Mouse (Mus musculus): ENCODE data around the gene Defb11.
"Not testable (repeated sequence)": the region's sequence is repeated elsewhere in the genome, so short reads cannot be mapped to it uniquely, and the experiment has no call there.

Gene Defb11

GRCm38 (mm10) chr8:21906290-21906689, at the start of gene Defb11:
Gene Defb11 (minus strand): TSS chr8:21906412.
- not testable (repeated sequence) for DNase-seq

- DNase-seq = peak; percentile 4
Observed at GRCm38 (mm10) chr8:21955321-21955720, 49.1 kb upstream of the Defb11 start.

GRCm38 (mm10) chr8:21947311-21948017, 41.3 kb upstream of the Defb11 start:
- no peak for DNase-seq

- DNase-seq = no peak
Observed at GRCm38 (mm10) chr8:21946462-21946861, 40.2 kb upstream of the Defb11 start, which contains the start of gene Defb13. Gene Defb13 (plus strand): TSS chr8:21946762.

- not testable (repeated sequence) for DNase-seq
Observed at GRCm38 (mm10) chr8:21938052-21938451, 31.8 kb upstream of the Defb11 start, which contains the start of gene Defb35. Gene Defb35 (plus strand): TSS chr8:21938352.

GRCm38 (mm10) chr8:21932610-21933009, 26.4 kb upstream of the Defb11 start, which contains the start of gene Defb15:
Gene Defb15 (minus strand): TSS chr8:21932710.
- no peak for DNase-seq

- DNase-seq = not testable (repeated sequence)
Observed at GRCm38 (mm10) chr8:21930754-21931153, 24.5 kb upstream of the Defb11 start.

- no peak for DNase-seq
Observed at GRCm38 (mm10) chr8:21915625-21916024, 9.4 kb upstream of the Defb11 start.

GRCm38 (mm10) chr8:21912554-21912953, 6.3 kb upstream of the Defb11 start:
- no peak for DNase-seq

- DNase-seq = no peak
Observed at GRCm38 (mm10) chr8:21911931-21912330, 5.7 kb upstream of the Defb11 start.

- DNase-seq = not testable (repeated sequence)
Observed at GRCm38 (mm10) chr8:21885321-21885720, 20.9 kb downstream of the Defb11 start, which contains the start of gene Defb9. Gene Defb9 (minus strand): TSS chr8:21885421.

- DNase-seq = not testable (repeated sequence)
Observed at GRCm38 (mm10) chr8:21858586-21858985, 47.6 kb downstream of the Defb11 start, which contains the start of gene Defb10. Gene Defb10 (plus strand): TSS chr8:21858901.

All from lung, adult 18-20 months (tissue).